Mouse (Mus musculus) intestine, embryonic 14.5 days (tissue): ENCODE results near the gene Hist1h2ae. TPM values are rescaled to one million over a fixed set of nuclear protein-coding genes. Genes with fewer than 3 reads are reported as not detected.
A peak's percentile ranks its signal among the peaks of the same experiment; 100 is the strongest.

Experiments
- ATAC-seq: fragments of 200-750 bp; cut with Nextera tagmentation; replicated peaks from 2 replicates; pipeline ENCODE4 v1.8.0; 2017; ENCODE audit warnings: low read depth, moderate number of reproducible peaks, moderate TSS enrichment, moderate library complexity; ENCODE audit not compliant: low FRiP score, low TSS enrichment
- DNase-seq: peaks from one replicate; pipeline ENCODE4 v3.0.0-alpha.2; 2018; ENCODE audit warnings: low spot score
- H3K27ac ChIP-seq: fragments of 300-500 bp; sonication (generic); 2 replicates; pipeline ENCODE4 v1.5.1; 2014; ENCODE audit warnings: low read depth, mild to moderate bottlenecking, control low read depth
- H3K27me3 ChIP-seq: fragments of 300-500 bp; sonication (generic); replicated peaks from 2 replicates; pipeline ENCODE4 v1.6.1; 2014; ENCODE audit warnings: low read length, control low read depth; ENCODE audit not compliant: control insufficient read depth, insufficient read depth
- H3K36me3 ChIP-seq: fragments of 300-500 bp; sonication (generic); 2 replicates; pipeline ENCODE4 v1.6.1; 2014; ENCODE audit warnings: low read length, control low read depth; ENCODE audit not compliant: control insufficient read depth, insufficient read depth
- H3K4me1 ChIP-seq: fragments of 300-500 bp; sonication (generic); replicated peaks from 2 replicates; pipeline ENCODE4 v1.6.1; 2014; ENCODE audit warnings: low read length, control low read depth, mixed read lengths; ENCODE audit not compliant: control insufficient read depth, insufficient read depth
- H3K4me2 ChIP-seq: fragments of 300-500 bp; sonication (generic); 2 replicates; pipeline ENCODE4 v1.6.1; 2014; ENCODE audit warnings: low read length
- H3K4me3 ChIP-seq: fragments of 300-500 bp; sonication (generic); 2 replicates; pipeline ENCODE4 v1.5.1; 2014; ENCODE audit warnings: low read depth, low read length, control low read depth, mixed read lengths
- H3K9ac ChIP-seq: fragments of 300-500 bp; sonication (generic); 2 replicates; pipeline ENCODE4 v1.6.1; 2014; ENCODE audit warnings: mild to moderate bottlenecking, low read length
- H3K9me3 ChIP-seq: fragments of 300-500 bp; sonication (generic); 2 replicates; pipeline ENCODE4 v1.6.1; 2016; ENCODE audit warnings: low read length, control low read depth; ENCODE audit not compliant: control insufficient read depth
- WGBS: fragments of 180-500 bp; shearing (Covaris S2); extraction: QIAGEN DNeasy Blood & Tissue Kit; methylation state at CpG from one replicate; pipeline ENCODE4 v1.1.7; 2014; 5-methylcytosine and 5-hydroxymethylcytosine counted together
- microRNA-seq: library from miRNA; unstranded; fragments of <30 nt; microRNA quantifications from one replicate; pipeline ENCODE4, GENCODE M21; 2016
- polyA plus RNA-seq: library from polyadenylated mRNA; unstranded; fragments of >200 nt; fragmentation: Nextera tagmentation; extraction: Ambion mirVana; gene quantifications from 2 replicates; pipeline ENCODE4 v1.2.1, GENCODE M21; 2014

The Hist1h2ae gene
- polyA plus RNA-seq, 1 experiment from 2014 or later = 106 TPM

DNA sequence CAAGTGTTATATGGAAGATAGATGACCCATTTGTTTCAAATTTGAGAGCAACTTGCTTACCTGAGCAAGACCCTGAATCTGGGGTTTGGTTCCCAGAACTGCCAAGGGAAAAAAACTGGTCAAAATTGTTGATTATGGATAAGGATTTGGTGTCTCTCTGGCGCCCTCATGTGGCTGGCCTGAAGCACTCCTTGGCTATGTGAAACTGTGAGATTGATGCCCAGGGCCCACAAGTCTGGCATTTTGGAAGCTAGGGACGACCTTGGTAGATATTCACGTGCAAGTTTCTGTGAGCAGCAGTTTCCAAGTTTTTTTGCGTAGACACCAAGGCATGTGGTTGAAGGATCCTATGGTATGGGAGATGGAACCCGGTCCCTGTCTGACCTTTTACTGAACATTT lies 46.4 kb downstream of the Hist1h2ae start:
- DNase-seq (peak; percentile 93), ATAC-seq (no peak)
- WGBS = 8% methylated on average over 5 of the region's 5 CpGs
- 0 out of 2 replicates have a peak, but pooled peaks cover 8% of the 10 kb centered on the region for H3K4me1 ChIP-seq
- no peak overlapping the region for H3K27ac ChIP-seq
- H3K4me2 ChIP-seq = no peak overlapping the region
- H3K4me3 ChIP-seq = no peak overlapping the region
- no peaks in the 10 kb centered on the region for H3K9me3 ChIP-seq
- no peaks in the 10 kb centered on the region for H3K36me3 ChIP-seq
- no peaks in the 10 kb centered on the region for H3K27me3 ChIP-seq
- H3K9ac ChIP-seq = no peak overlapping the region

DNA sequence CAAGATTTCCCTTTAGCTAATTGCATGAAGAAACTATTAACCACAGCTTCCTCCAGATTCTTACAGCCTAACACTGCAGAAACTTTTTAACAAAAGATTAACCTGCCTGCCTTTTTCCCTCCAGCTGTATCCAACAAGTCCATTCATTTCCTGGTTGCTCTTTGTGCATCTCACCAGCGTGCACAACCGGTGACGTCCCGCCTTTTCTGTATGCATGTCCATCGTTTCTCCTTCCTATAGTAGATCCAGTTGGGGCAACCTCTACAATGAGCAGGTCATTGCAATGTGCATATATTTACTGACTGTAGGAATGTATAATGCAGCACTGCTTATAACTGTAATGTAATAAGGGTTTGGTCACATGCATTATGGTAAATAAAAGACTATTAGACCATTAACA lies 47.0 kb downstream of the Hist1h2ae start:
- Histone ChIP-seq H3K4me2 (no peak overlapping the region), H3K4me1 (0 out of 2 replicates have a peak, but pooled peaks cover 2% of the 10 kb centered on the region), H3K27me3 (no peaks in the 10 kb centered on the region), H3K27ac (no peak overlapping the region), H3K36me3 (no peaks in the 10 kb centered on the region), H3K4me3 (no peak overlapping the region), H3K9ac (no peak overlapping the region), H3K9me3 (no peaks in the 10 kb centered on the region)
- DNase-seq = no peak
- ATAC-seq = no peak
- WGBS = 55% methylated on average over 5 of the region's 5 CpGs

DNA sequence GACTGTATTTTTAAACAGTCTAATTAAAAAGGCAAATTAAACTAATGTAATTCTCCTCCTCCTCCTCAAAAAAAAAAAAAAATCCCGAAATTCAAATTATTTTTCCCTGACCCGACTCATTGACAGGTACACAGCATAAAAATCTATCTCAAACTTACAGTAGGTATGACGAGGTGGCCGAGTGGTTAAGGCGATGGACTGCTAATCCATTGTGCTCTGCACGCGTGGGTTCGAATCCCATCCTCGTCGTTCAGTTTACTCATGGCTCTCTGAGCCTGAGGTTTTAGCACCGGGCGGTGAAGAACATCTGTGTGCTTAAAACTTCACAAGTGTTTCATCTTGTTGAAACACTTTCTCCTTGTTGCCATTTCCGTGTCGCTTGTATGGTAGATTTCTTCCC lies 49.3 kb downstream of the Hist1h2ae start:
- no peak overlapping the region for H3K4me3 ChIP-seq
- H3K4me2 ChIP-seq = peak overlapping the region; percentile 36
- no peaks in the 10 kb centered on the region for H3K27me3 ChIP-seq
- no peaks in the 10 kb centered on the region for H3K36me3 ChIP-seq
- 2% methylated on average over 14 of the region's 14 CpGs for WGBS
- H3K4me1 ChIP-seq = no peaks in the 10 kb centered on the region
- peak; percentile 87 for DNase-seq
- H3K27ac ChIP-seq = no peak overlapping the region
- no peaks in the 10 kb centered on the region for H3K9me3 ChIP-seq
- no peak for ATAC-seq
- no peak overlapping the region for H3K9ac ChIP-seq

Small RNA genes within 50 kb of the gene (microRNA-seq; reads per million reads assigned to microRNA genes)
- gene Gm44297 = not detected
- gene Gm44359 = not detected
- not detected for gene Gm44394

Other genes starting within 250 kb of the Hist1h2ae start
- gene Zfp322a, start 202.0 kb downstream of the Hist1h2ae start, polyA plus RNA-seq = 39.5 and 49.8 TPM in 2 replicates
- gene Abt1, start 147.4 kb downstream of the Hist1h2ae start, polyA plus RNA-seq = 11.9 and 13.8 TPM in 2 replicates
- 0.05 and 0.11 TPM in 2 replicates for gene Btn1a1, start 105.3 kb downstream of the Hist1h2ae start, polyA plus RNA-seq
- gene Btn2a2, start 82.4 kb downstream of the Hist1h2ae start, polyA plus RNA-seq = 0.14 and 0.52 TPM in 2 replicates
- gene Hist1h4h, start 40.2 kb downstream of the Hist1h2ae start, polyA plus RNA-seq = 6.5 and 6.9 TPM in 2 replicates
- gene Hist1h2af, start 37.3 kb downstream of the Hist1h2ae start, polyA plus RNA-seq = 12.1 and 15.7 TPM in 2 replicates
- 6.1 and 8.1 TPM in 2 replicates for gene Hist1h3g, start 35.8 kb downstream of the Hist1h2ae start, polyA plus RNA-seq
- gene Hist1h2bh, start 27.8 kb downstream of the Hist1h2ae start, polyA plus RNA-seq = 0.47 and 1.1 TPM in 2 replicates
- 1.1 and 1.2 TPM in 2 replicates for gene Hist1h3f, start 27.2 kb downstream of the Hist1h2ae start, polyA plus RNA-seq
- 1.3 and 1.4 TPM in 2 replicates for gene Hist1h4f, start 19.6 kb downstream of the Hist1h2ae start, polyA plus RNA-seq
- 0.64 and 0.90 TPM in 2 replicates for gene Hist1h1d, start 18.0 kb downstream of the Hist1h2ae start, polyA plus RNA-seq
- 9.3 and 9.7 TPM in 2 replicates for gene Hist1h3e, start 8.9 kb downstream of the Hist1h2ae start, polyA plus RNA-seq
- gene Hist1h2bg, start 176 bp upstream of the Hist1h2ae start, polyA plus RNA-seq = 6.1 and 7.6 TPM in 2 replicates
- 7.0 and 7.1 TPM in 2 replicates for gene Hist1h2bf, start 3.0 kb upstream of the Hist1h2ae start, polyA plus RNA-seq
- 2.2 and 4.2 TPM in 2 replicates for gene Hist1h2ad, start 3.2 kb upstream of the Hist1h2ae start, polyA plus RNA-seq
- 9.6 and 12.5 TPM in 2 replicates for gene Hist1h3d, start 4.5 kb upstream of the Hist1h2ae start, polyA plus RNA-seq
- gene Hist1h4d, start 10.4 kb upstream of the Hist1h2ae start, polyA plus RNA-seq = 111 and 114 TPM in 2 replicates
- 1.5 and 1.9 TPM in 2 replicates for gene Hist1h2be, start 49.9 kb upstream of the Hist1h2ae start, polyA plus RNA-seq
- 16.6 and 19.2 TPM in 2 replicates for gene Hist1h1e, start 51.3 kb upstream of the Hist1h2ae start, polyA plus RNA-seq
- 1.4 and 1.6 TPM in 2 replicates for gene Hist1h2ac, start 112.7 kb upstream of the Hist1h2ae start, polyA plus RNA-seq
- 46.3 and 57.5 TPM in 2 replicates for gene Hist1h2bc, start 113.0 kb upstream of the Hist1h2ae start, polyA plus RNA-seq
- 0.27 TPM in 1 of 2 replicates, not detected in the other for gene Hist1h1t, start 124.6 kb upstream of the Hist1h2ae start, polyA plus RNA-seq
- 6.7 and 10.4 TPM in 2 replicates for gene Hist1h4c, start 127.2 kb upstream of the Hist1h2ae start, polyA plus RNA-seq
- gene Hfe, start 139.6 kb upstream of the Hist1h2ae start, polyA plus RNA-seq = 7.2 and 7.8 TPM in 2 replicates
- 24.4 and 30.8 TPM in 2 replicates for gene Hist1h1c, start 167.6 kb upstream of the Hist1h2ae start, polyA plus RNA-seq
- gene Hist1h3c, start 174.4 kb upstream of the Hist1h2ae start, polyA plus RNA-seq = 6.9 and 7.9 TPM in 2 replicates
- 2.5 and 5.0 TPM in 2 replicates for gene Hist1h2bb, start 175.5 kb upstream of the Hist1h2ae start, polyA plus RNA-seq
- gene Hist1h2ab, start 179.9 kb upstream of the Hist1h2ae start, polyA plus RNA-seq = 49.6 and 49.8 TPM in 2 replicates
- 13.9 and 15.5 TPM in 2 replicates for gene Hist1h3b, start 181.0 kb upstream of the Hist1h2ae start, polyA plus RNA-seq
- 3.9 and 6.4 TPM in 2 replicates for gene Hist1h4b, start 185.8 kb upstream of the Hist1h2ae start, polyA plus RNA-seq
- gene Hist1h4a, start 190.0 kb upstream of the Hist1h2ae start, polyA plus RNA-seq = 0.65 and 1.3 TPM in 2 replicates
- 8.4 and 10.0 TPM in 2 replicates for gene Hist1h3a, start 191.2 kb upstream of the Hist1h2ae start, polyA plus RNA-seq
- gene Hist1h1a, start 192.4 kb upstream of the Hist1h2ae start, polyA plus RNA-seq = 3.1 and 4.2 TPM in 2 replicates
- gene Trim38, start 198.7 kb upstream of the Hist1h2ae start, polyA plus RNA-seq = 0.12 TPM in 1 of 2 replicates, not detected in the other
- gene Slc17a2, start 235.8 kb upstream of the Hist1h2ae start, polyA plus RNA-seq = 0.05 TPM in 1 of 2 replicates, not detected in the other